Mouse (Mus musculus) embryo, embryonic 10 days (tissue): ENCODE results near the gene Hip1.

Experiments
- DNase-seq: peaks from one replicate; pipeline ENCODE4 v3.0.0-alpha.2; 2015; ENCODE audit warnings: low spot score

Hip1 gene

GRCm38 (mm10) chr5:135531306-135531845 lies 13.5 kb downstream of the Hip1 start:
- DNase-seq, result no peak

- DNase-seq, result no peak
Observed at GRCm38 (mm10) chr5:135529964-135530363, 15.0 kb downstream of the Hip1 start.

GRCm38 (mm10) chr5:135529310-135529709 lies 15.6 kb downstream of the Hip1 start:
- DNase-seq, result peak; percentile 41

- DNase-seq, result no peak
Observed at GRCm38 (mm10) chr5:135527986-135528385, 16.9 kb downstream of the Hip1 start.

GRCm38 (mm10) chr5:135524660-135525560 lies 20.0 kb downstream of the Hip1 start:
- DNase-seq, result no peak

GRCm38 (mm10) chr5:135524087-135524486 lies 20.8 kb downstream of the Hip1 start:
- DNase-seq, result no peak

- DNase-seq, result no peak
Observed at GRCm38 (mm10) chr5:135522111-135522722, 22.7 kb downstream of the Hip1 start.

GRCm38 (mm10) chr5:135517348-135517883 lies 27.5 kb downstream of the Hip1 start:
- no peak for DNase-seq

- DNase-seq, result no peak
Observed at GRCm38 (mm10) chr5:135513131-135513530, 31.8 kb downstream of the Hip1 start.

GRCm38 (mm10) chr5:135511105-135511504 lies 33.8 kb downstream of the Hip1 start:
- no peak for DNase-seq

- no peak for DNase-seq
Observed at GRCm38 (mm10) chr5:135508284-135508683, 36.6 kb downstream of the Hip1 start.

GRCm38 (mm10) chr5:135507561-135508273 lies 37.2 kb downstream of the Hip1 start:
- DNase-seq, result no peak

- no peak for DNase-seq
Observed at GRCm38 (mm10) chr5:135505442-135505841, 39.5 kb downstream of the Hip1 start.

- DNase-seq, result no peak
Observed at GRCm38 (mm10) chr5:135502931-135503330, 42.0 kb downstream of the Hip1 start.

- no peak for DNase-seq
Observed at GRCm38 (mm10) chr5:135502027-135502426, 42.9 kb downstream of the Hip1 start.

- no peak for DNase-seq
Observed at GRCm38 (mm10) chr5:135498914-135499313, 46.0 kb downstream of the Hip1 start.

GRCm38 (mm10) chr5:135497347-135497955 lies 47.5 kb downstream of the Hip1 start:
- DNase-seq, result peak; percentile 22

- no peak for DNase-seq
Observed at GRCm38 (mm10) chr5:135496489-135496888, 48.4 kb downstream of the Hip1 start.

GRCm38 (mm10) chr5:135495471-135495870 lies 49.4 kb downstream of the Hip1 start:
- no peak for DNase-seq

GRCm38 (mm10) chr5:135494183-135494910 lies 50.6 kb downstream of the Hip1 start:
- peak; percentile 51 for DNase-seq

GRCm38 (mm10) chr5:135493095-135493494 lies 51.8 kb downstream of the Hip1 start:
- no peak for DNase-seq
